Mouse (Mus musculus) liver, embryonic 14.5 days (tissue): ENCODE results near the gene Il17rb.
A peak's percentile ranks its signal among the peaks of the same experiment; 100 is the strongest.

Experiments
- CTCF ChIP-seq: IDR thresholded peaks from 2 replicates; pipeline ENCODE4 v1.5.1; 2016; ENCODE audit warnings: antibody characterized with exemption, low read depth, control low read depth
- EP300 ChIP-seq: IDR thresholded peaks from 2 replicates; pipeline ENCODE4 v1.6.1; 2016; ENCODE audit warnings: antibody characterized with exemption, low read depth

GRCm38 (mm10) chr14:29980447-29981205 lies 28.1 kb downstream of the Il17rb start:
- peak; percentile 61 for TF ChIP-seq CTCF
- TF ChIP-seq EP300 = no peak
